Mouse (Mus musculus) erythroblast, adult 5-6 weeks (primary cell): ENCODE measurements around the gene Cope. TPM values are rescaled to one million over a fixed set of nuclear protein-coding genes. Genes with fewer than 3 reads are reported as not detected.

ENCODE experiments used
- ATAC-seq: replicated peaks from 2 replicates; pipeline ENCODE4 v1.8.0; 2016; ENCODE audit warnings: moderate number of reproducible peaks, mild to moderate bottlenecking, moderate TSS enrichment, inconsistent platforms; ENCODE audit not compliant: poor library complexity, low FRiP score, severe bottlenecking
- total RNA-seq, 2 experiments: library from RNA; stranded (forward) in 1 of 2; stranded (reverse) in 1 of 2; fragments of 150-400 nt in 1 of 2; fragments of 200-764, 138-1000 nt in 1 of 2; gene quantifications; 2 replicates each; pipeline versions ENCODE4 v1.2.3 to v1.2.4; 2015 to 2017; ENCODE audit warnings: low replicate concordance in 2 of 2

Cope gene
- total RNA-seq (2015; ENCODE audit: low replicate concordance) (52.7 and 89.2 TPM in 2 replicates), total RNA-seq (2017; ENCODE audit: low replicate concordance) (36.9 and 53.7 TPM in 2 replicates)

- ATAC-seq: peak; percentile 93
Measured at GRCm38 (mm10) chr8:70302358-70302890, at the start of gene Cope, which contains the start of gene Ddx49. TSS of gene Cope (plus strand) at chr8:70302518. TSS of gene Ddx49 (minus strand) at chr8:70302489.

GRCm38 (mm10) chr8:70254628-70255027, 47.7 kb upstream of the Cope start:
- ATAC-seq: no peak

- ATAC-seq: no peak
Measured at GRCm38 (mm10) chr8:70257456-70257855, 44.9 kb upstream of the Cope start.

- ATAC-seq: peak; percentile 68
Measured at GRCm38 (mm10) chr8:70258600-70258999, 43.7 kb upstream of the Cope start.

- peak; percentile 77 for ATAC-seq
Measured at GRCm38 (mm10) chr8:70259043-70259442, 43.3 kb upstream of the Cope start.

GRCm38 (mm10) chr8:70267674-70268073, 34.6 kb upstream of the Cope start:
- 0 out of 2 replicates have a peak, but pooled peaks have one; percentile 9 for ATAC-seq

GRCm38 (mm10) chr8:70268311-70268710, 34.0 kb upstream of the Cope start:
- ATAC-seq: no peak

GRCm38 (mm10) chr8:70268799-70269565, 33.3 kb upstream of the Cope start:
- ATAC-seq: no peak

GRCm38 (mm10) chr8:70272949-70273348, 29.4 kb upstream of the Cope start:
- peak; percentile 85 for ATAC-seq

GRCm38 (mm10) chr8:70274350-70274749, 28.0 kb upstream of the Cope start:
- no peak for ATAC-seq

GRCm38 (mm10) chr8:70276476-70276875, 25.8 kb upstream of the Cope start:
- ATAC-seq: no peak

GRCm38 (mm10) chr8:70278175-70278574, 24.1 kb upstream of the Cope start:
- no peak for ATAC-seq

GRCm38 (mm10) chr8:70279266-70279665, 23.1 kb upstream of the Cope start:
- ATAC-seq: no peak

- ATAC-seq: no peak
Measured at GRCm38 (mm10) chr8:70281001-70281400, 21.3 kb upstream of the Cope start.

GRCm38 (mm10) chr8:70282603-70283135, 19.6 kb upstream of the Cope start, which contains the start of gene Homer3:
TSS of gene Homer3 (plus strand) at chr8:70282827.
- ATAC-seq: 0 out of 2 replicates have a peak, but pooled peaks have one; percentile 31

GRCm38 (mm10) chr8:70283136-70284077, 18.9 kb upstream of the Cope start:
- ATAC-seq: 0 out of 2 replicates have a peak, but pooled peaks have one; percentile 10

GRCm38 (mm10) chr8:70284421-70284820, 17.9 kb upstream of the Cope start:
- ATAC-seq: no peak

- no peak for ATAC-seq
Measured at GRCm38 (mm10) chr8:70285304-70285703, 17.0 kb upstream of the Cope start.

GRCm38 (mm10) chr8:70286737-70287136, 15.6 kb upstream of the Cope start:
- ATAC-seq: no peak

- no peak for ATAC-seq
Measured at GRCm38 (mm10) chr8:70293988-70294405, 8.3 kb upstream of the Cope start.
